Mouse (Mus musculus) erythroblast, embryonic 14.5 days (primary cell): ENCODE results near the gene Siglecf.

Experiments used
- GATA1 ChIP-seq: IDR thresholded peaks from 2 replicates; pipeline ENCODE4 v1.6.1; 2012; ENCODE audit warnings: low read length, inconsistent platforms, mixed read lengths
- TAL1 ChIP-seq: IDR thresholded peaks from 3 replicates; pipeline ENCODE4 v1.6.1; 2012; ENCODE audit warnings: low read length, inconsistent platforms, mixed read lengths

DNA sequence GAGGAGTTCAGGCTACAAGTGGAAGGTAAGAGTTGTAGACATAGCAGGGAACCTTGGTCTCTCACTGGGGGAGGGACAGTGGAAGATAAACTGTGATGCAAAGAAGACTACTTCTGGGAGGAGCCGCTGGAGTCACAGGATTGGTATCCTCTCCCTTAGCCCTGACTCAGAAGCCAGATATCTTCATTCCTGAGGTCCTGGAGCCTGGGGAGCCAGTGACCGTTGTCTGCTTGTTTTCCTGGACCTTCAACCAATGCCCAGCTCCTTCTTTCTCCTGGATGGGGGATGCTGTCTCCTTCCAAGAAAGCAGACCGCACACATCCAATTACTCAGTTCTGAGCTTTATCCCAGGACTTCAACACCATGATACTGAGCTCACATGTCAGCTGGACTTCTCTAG is 57.9 kb downstream of the Siglecf start:
- TF ChIP-seq TAL1 (no peak), GATA1 (no peak)
